Mouse (Mus musculus) testis, adult 2 months (tissue): ENCODE results near the gene Scnm1.

Experiments used
- CTCF ChIP-seq: fragments of 200-500 bp; IDR thresholded peaks from 2 replicates; pipeline ENCODE4 v1.5.1; 2012; ENCODE audit warnings: low read depth, mild to moderate bottlenecking, inconsistent platforms, low read length, moderate library complexity; ENCODE audit not compliant: control insufficient read depth, insufficient read depth, insufficient replicate concordance
- POLR2A ChIP-seq: fragments of 200-500 bp; IDR thresholded peaks from 2 replicates; pipeline ENCODE4 v1.6.1; 2012; ENCODE audit warnings: low read depth, mild to moderate bottlenecking, inconsistent platforms, low read length, moderate library complexity; ENCODE audit not compliant: control insufficient read depth

GRCm38 (mm10) chr3:95106338-95107117 lies 27.3 kb downstream of the Scnm1 start, which contains the start of gene Pip5k1a:
- TF ChIP-seq POLR2A, result peak; percentile 87
- no peak for TF ChIP-seq CTCF
